Comparison of ENCODE assay signal across 12 mouse cellular contexts in the genomic region with DNA sequence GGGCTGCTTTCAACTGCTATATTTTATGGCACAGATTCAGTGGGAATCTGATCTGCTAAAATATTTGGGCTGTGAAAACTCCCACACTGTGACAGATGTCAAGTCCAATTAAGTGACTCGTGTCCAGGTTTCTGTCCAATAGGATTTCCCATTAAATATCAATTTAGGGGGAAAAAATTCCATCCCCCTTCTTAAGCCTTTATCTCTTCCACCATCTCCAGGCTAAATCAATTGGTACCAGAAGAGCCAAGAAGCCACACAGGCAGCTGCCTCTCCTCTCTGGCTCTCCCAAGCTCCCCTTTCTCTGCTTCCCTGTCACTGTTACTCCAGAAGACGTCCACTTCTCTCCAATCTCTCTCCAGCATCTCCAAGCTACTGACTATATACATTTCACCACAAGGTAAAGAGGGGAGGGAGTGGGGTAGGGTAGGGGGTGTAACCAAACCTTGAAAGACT. TPM values are rescaled to one million over a fixed set of nuclear protein-coding genes. Genes with fewer than 3 reads are reported as not detected.
DNase-seq lines count a peak whose midpoint lies in the region; ATAC-seq lines count a peak whose summit lies in the region.
"Had no signal": no experiment of that assay in that cellular context is flagged by ENCODE, and none has a peak within 500 bp of the region (broad histone marks: within the 10 kb centered on the region; RNA-seq: fewer than 3 reads in every experiment).

Gene Nhlh2 (plus strand): TSS at position 151 of the 456 bp plus-strand sequence.

- H3K27me3 ChIP-seq in embryonic facial prominence, embryonic 14.5 days (replicated peaks; ENCODE audit: control insufficient read depth, insufficient read depth, low read length): peaks cover 63% of the 10 kb centered on the region
- peaks cover 4% of the 10 kb centered on the region; the same call in 1 of the 2 replicates for H3K27me3 ChIP-seq in hindbrain, embryonic 15.5 days
- H3K27me3 ChIP-seq in neural tube, embryonic 12.5 days (replicated peaks): peaks cover 5% of the 10 kb centered on the region; the same call in 1 of the 2 replicates
- peaks cover 75% of the 10 kb centered on the region for H3K27me3 ChIP-seq in limb, embryonic 10.5 days (ENCODE audit: low read depth, poor library complexity, severe bottlenecking)

- no peaks in the 10 kb centered on the region for H3K9me3 ChIP-seq in embryonic facial prominence, embryonic 14.5 days (ENCODE audit: control insufficient read depth, low read length)
- H3K9me3 ChIP-seq in hindbrain, embryonic 15.5 days: no peaks in the 10 kb centered on the region
- H3K9me3 ChIP-seq in neural tube, embryonic 12.5 days: no peaks in the 10 kb centered on the region
- H3K9me3 ChIP-seq in limb, embryonic 10.5 days (replicated peaks): no peaks in the 10 kb centered on the region
- H3K9me3 ChIP-seq: limb, embryonic 12.5 days; lung, embryonic 15.5 days had no signal

- H3K4me2 ChIP-seq in embryonic facial prominence, embryonic 14.5 days (ENCODE audit: low read depth, low read length): no peak within 1 kb of the TSS
- peak within 1 kb of the TSS; percentile 76 for H3K4me2 ChIP-seq in hindbrain, embryonic 15.5 days
- peak within 1 kb of the TSS; percentile 66 for H3K4me2 ChIP-seq in neural tube, embryonic 12.5 days (replicated peaks)

- H3K36me3 ChIP-seq in embryonic facial prominence, embryonic 14.5 days (ENCODE audit: control insufficient read depth, insufficient read depth, low read length): no peaks in the 10 kb centered on the region
- H3K36me3 ChIP-seq in hindbrain, embryonic 15.5 days: no peaks in the 10 kb centered on the region
- no peaks in the 10 kb centered on the region for H3K36me3 ChIP-seq in neural tube, embryonic 12.5 days
- no peaks in the 10 kb centered on the region for H3K36me3 ChIP-seq in limb, embryonic 10.5 days
- H3K36me3 ChIP-seq: limb, embryonic 12.5 days; lung, embryonic 15.5 days had no signal

- peak within 1 kb of the TSS; percentile 39; the same call in 1 of the 2 replicates for H3K4me3 ChIP-seq in embryonic facial prominence, embryonic 14.5 days (ENCODE audit: low read depth, low read length)
- peak within 1 kb of the TSS; percentile 60 for H3K4me3 ChIP-seq in hindbrain, embryonic 15.5 days
- peak within 1 kb of the TSS; percentile 67 for H3K4me3 ChIP-seq in neural tube, embryonic 12.5 days
- no peak within 1 kb of the TSS for H3K4me3 ChIP-seq in limb, embryonic 10.5 days
- H3K4me3 ChIP-seq: myocyte had no signal

- H3K27ac ChIP-seq in embryonic facial prominence, embryonic 14.5 days (replicated peaks; ENCODE audit: low read depth, low read length): no peak within 1 kb of the TSS
- peak within 1 kb of the TSS; percentile 96 for H3K27ac ChIP-seq in hindbrain, embryonic 15.5 days (replicated peaks)
- peak within 1 kb of the TSS; percentile 80 for H3K27ac ChIP-seq in neural tube, embryonic 12.5 days
- no peak within 1 kb of the TSS for H3K27ac ChIP-seq in limb, embryonic 10.5 days
- H3K27ac ChIP-seq: limb, embryonic 12.5 days; lung, embryonic 15.5 days had no signal

- peak; percentile 79 to 81 for DNase-seq in cerebellum, postnatal 10 days
- DNase-seq in embryonic facial prominence, embryonic 14.5 days (ENCODE audit: low spot score): no peak
- no peak for DNase-seq in limb, embryonic 10.5 days (ENCODE audit: low spot score)
- no peak for DNase-seq in thymus, postnatal 25 days
- DNase-seq in urinary bladder, adult 18-20 months (ENCODE audit: low spot score in 2 of 2): no peak
- DNase-seq: kidney, postnatal 36 days had no signal

- peaks cover 18% of the 10 kb centered on the region for H3K4me1 ChIP-seq in embryonic facial prominence, embryonic 14.5 days (ENCODE audit: control insufficient read depth, insufficient read depth, low read length)
- H3K4me1 ChIP-seq in hindbrain, embryonic 15.5 days (replicated peaks): peaks cover 28% of the 10 kb centered on the region
- 0 out of 2 replicates have a peak, but pooled peaks cover 6% of the 10 kb centered on the region for H3K4me1 ChIP-seq in neural tube, embryonic 12.5 days
- peaks cover 21% of the 10 kb centered on the region for H3K4me1 ChIP-seq in limb, embryonic 10.5 days

- 9% methylated on average over 2 of the region's 2 CpGs for WGBS in embryonic facial prominence, embryonic 14.5 days
- WGBS in hindbrain, embryonic 15.5 days: 12% methylated on average over 2 of the region's 2 CpGs
- 10% methylated on average over 2 of the region's 2 CpGs for WGBS in neural tube, embryonic 12.5 days
- WGBS in limb, embryonic 10.5 days: 12% methylated on average over 2 of the region's 2 CpGs

- 0 out of 2 replicates have a peak, but pooled peaks have one; percentile 8 for ATAC-seq in embryonic facial prominence, embryonic 14.5 days (ENCODE audit: low read depth)
- peak; percentile 50 for ATAC-seq in hindbrain, embryonic 15.5 days (ENCODE audit: low FRiP score, low read depth)
- ATAC-seq in neural tube, embryonic 12.5 days (ENCODE audit: low FRiP score, low read depth): peak; percentile 39; the same call in 1 of the 2 replicates

- H3K9ac ChIP-seq in embryonic facial prominence, embryonic 14.5 days (ENCODE audit: low read depth, low read length): peak within 1 kb of the TSS; percentile 58; the same call in 1 of the 2 replicates
- peak within 1 kb of the TSS; percentile 83 for H3K9ac ChIP-seq in hindbrain, embryonic 15.5 days
- peak within 1 kb of the TSS; percentile 91 for H3K9ac ChIP-seq in neural tube, embryonic 12.5 days
- H3K9ac ChIP-seq: lung, embryonic 15.5 days had no signal

RNA-seq across cellular contexts. Expression of gene Nhlh2, which starts in this region (rescaled TPM):
- 3.0 and 3.8 TPM in 2 replicates for polyA plus RNA-seq in embryonic facial prominence, embryonic 14.5 days (2014; fragmentation: Nextera tagmentation; extraction: Ambion mirVana)
- 36.2 and 40.3 TPM in 2 replicates for polyA plus RNA-seq in hindbrain, embryonic 15.5 days (2015; fragmentation: Nextera tagmentation; extraction: Ambion mirVana)
- polyA plus RNA-seq in neural tube, embryonic 12.5 days (2016; fragmentation: Nextera tagmentation; extraction: Ambion mirVana): 119 and 140 TPM in 2 replicates
- polyA plus RNA-seq in limb, embryonic 10.5 days (2016; fragmentation: Nextera tagmentation; extraction: Ambion mirVana): 0.13 and 0.14 TPM in 2 replicates
- polyA plus RNA-seq: gonadal fat pad, adult 2 months had no signal

Comparison
In these comparisons a context has a peak if more than half of its experiments do, and no peak if none do; other contexts are left out.
1. DNase-seq: peak in cerebellum, postnatal 10 days (2 of 2); none in embryonic facial prominence, embryonic 14.5 days (single experiment), limb, embryonic 10.5 days (single experiment), thymus, postnatal 25 days (single experiment) and urinary bladder, adult 18-20 months (0 of 2).
2. H3K27ac ChIP-seq: peak in hindbrain, embryonic 15.5 days (single experiment) and neural tube, embryonic 12.5 days (single experiment); none in embryonic facial prominence, embryonic 14.5 days (single experiment) and limb, embryonic 10.5 days (single experiment).
3. Peak in every context shown above with its lines, with median percentiles within 50 percentile points of each other: ATAC-seq and H3K9ac ChIP-seq.